Mouse (Mus musculus): ENCODE data around the gene Hoxb9.

The Hoxb9 gene

DNA sequence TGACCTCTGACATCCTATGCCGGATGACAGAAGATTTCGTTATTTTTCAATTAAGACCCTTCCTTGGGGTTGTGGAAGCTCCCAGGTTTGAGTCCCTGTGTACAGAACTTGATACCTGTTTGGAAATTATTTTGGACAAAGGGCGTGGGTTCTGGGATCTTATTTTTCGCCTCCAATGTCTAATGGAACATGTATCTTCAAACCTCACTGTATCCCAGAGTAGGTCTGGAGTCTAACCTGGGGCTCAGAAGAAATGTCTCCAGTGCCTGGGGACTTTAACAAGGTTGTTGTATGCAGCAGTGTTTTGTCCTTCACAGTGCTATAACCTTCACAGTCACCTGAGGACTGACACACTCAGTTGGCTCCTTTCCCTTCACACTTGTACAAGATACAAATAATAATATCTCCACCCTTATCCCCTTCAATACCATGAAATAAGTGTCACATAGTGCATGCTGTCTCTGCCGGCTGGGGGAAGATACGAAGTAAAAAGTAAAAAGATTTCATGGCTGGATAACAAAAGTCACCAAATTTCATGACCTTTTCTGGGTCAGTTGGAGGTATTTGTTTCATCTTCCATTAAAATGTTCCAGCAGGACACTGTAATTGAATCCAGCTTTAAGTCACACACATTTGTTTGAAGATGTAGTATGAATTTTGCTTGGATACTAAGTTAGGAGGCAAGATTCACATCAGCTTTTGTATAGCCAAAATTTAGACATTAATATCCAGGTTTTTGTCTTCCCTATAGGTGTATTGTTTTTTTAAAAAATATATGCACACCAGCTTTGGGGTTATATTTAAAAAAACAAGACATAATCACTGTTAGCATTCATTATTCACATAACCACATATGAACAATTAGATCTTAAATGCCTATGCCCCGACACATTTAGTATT lies 4.0 kb upstream of the Hoxb9 start:
- no peak for DNase-seq (ENCODE audit: low read depth)

- DNase-seq (ENCODE audit: low read depth): no peak
Measured at GRCm38 (mm10) chr11:96268031-96268745, 3.1 kb upstream of the Hoxb9 start.

- no peak for DNase-seq (ENCODE audit: low read depth)
Measured at GRCm38 (mm10) chr11:96269869-96270268, 1.4 kb upstream of the Hoxb9 start.

GRCm38 (mm10) chr11:96271541-96272011 lies 319 bp downstream of the Hoxb9 start:
- DNase-seq (ENCODE audit: low read depth): no peak

DNA sequence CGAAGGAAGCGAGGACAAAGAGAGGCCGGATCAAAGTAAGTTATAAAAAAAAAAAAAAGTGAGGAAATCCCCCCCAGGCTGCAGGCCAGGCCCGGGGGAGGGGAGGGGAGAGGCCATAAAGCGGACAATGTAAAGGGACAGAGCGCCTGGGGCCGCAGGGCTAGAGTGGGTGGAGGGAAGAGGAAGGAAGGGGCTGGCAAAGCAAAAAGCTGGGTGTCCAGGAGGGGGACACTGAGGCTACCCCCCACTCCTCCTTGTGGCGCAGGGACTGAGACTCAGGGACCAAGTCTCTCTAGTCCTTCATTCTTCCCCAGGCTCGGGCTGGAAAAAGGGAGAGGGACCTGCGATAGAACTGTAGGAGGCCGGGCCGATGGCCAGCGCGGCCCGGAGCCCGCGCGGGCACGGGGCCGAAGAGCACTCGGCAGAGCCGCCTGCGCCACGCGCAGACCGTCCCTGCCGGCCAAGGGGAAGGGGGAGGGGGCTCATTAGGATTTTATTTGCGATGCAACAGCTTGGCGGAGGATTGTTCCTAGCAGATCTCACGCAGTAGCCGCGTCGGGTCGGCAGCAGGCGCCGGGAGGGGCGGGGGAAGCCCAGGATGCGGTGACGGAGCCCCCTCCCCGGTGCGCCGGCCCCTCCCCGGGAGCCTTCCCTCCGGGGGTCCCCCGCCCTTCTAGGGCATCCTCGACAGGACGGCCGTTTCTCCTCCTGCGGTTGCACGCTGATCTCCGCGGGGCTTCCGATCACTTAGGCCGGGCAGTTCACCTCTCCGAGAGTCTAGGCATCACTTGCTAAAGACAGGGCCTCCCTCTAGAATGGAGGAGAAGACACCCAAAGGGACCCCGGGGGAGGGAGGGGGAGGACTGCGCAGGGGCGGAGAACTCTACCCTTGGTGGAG lies 1.0 kb downstream of the Hoxb9 start:
- no peak for DNase-seq (ENCODE audit: low read depth)

DNA sequence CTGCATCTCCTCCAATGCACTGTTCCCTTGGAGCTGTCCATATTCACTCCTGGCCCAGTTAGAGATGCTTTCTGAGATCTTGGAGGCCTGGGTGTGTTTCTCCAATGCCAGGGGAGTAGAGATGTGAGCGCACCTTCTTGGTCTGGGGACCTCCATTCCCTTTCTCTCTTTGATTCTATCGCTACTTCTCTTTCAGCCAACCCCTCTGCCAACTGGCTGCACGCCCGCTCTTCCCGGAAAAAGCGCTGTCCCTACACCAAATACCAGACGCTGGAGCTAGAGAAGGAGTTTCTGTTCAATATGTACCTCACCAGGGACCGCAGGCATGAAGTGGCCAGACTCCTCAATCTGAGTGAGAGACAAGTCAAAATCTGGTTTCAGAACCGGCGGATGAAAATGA lies 3.2 kb downstream of the Hoxb9 start:
- no peak for DNase-seq (ENCODE audit: low read depth)

- no peak for DNase-seq (ENCODE audit: low read depth)
Measured at GRCm38 (mm10) chr11:96275896-96276295, 4.6 kb downstream of the Hoxb9 start.

GRCm38 (mm10) chr11:96277151-96278044 lies 6.1 kb downstream of the Hoxb9 start:
- DNase-seq (ENCODE audit: low read depth): no peak

DNA sequence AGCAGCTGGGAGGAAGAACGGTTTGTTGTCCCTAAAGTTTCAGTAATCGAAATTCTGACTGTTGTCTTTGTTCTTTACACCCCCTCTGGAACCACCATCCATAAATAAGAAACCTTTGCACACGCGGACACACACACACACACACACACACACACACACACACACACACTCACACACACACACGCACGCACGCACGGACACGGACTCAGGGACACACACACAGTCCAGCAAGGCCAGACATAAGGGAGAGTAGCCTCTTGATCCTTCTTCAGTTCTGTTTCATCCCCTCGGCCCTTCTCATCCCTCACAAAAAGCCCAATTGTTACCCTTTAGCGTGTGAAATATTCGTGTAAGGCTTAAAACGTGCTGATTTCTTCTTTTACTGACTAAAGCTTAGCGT lies 7.1 kb downstream of the Hoxb9 start:
- DNase-seq (ENCODE audit: low read depth): peak; percentile 6

GRCm38 (mm10) chr11:96278773-96279172 lies 7.5 kb downstream of the Hoxb9 start:
- DNase-seq (ENCODE audit: low read depth): peak; percentile 78

- no peak for DNase-seq (ENCODE audit: low read depth)
Measured at GRCm38 (mm10) chr11:96279421-96280233, 8.4 kb downstream of the Hoxb9 start.

DNA sequence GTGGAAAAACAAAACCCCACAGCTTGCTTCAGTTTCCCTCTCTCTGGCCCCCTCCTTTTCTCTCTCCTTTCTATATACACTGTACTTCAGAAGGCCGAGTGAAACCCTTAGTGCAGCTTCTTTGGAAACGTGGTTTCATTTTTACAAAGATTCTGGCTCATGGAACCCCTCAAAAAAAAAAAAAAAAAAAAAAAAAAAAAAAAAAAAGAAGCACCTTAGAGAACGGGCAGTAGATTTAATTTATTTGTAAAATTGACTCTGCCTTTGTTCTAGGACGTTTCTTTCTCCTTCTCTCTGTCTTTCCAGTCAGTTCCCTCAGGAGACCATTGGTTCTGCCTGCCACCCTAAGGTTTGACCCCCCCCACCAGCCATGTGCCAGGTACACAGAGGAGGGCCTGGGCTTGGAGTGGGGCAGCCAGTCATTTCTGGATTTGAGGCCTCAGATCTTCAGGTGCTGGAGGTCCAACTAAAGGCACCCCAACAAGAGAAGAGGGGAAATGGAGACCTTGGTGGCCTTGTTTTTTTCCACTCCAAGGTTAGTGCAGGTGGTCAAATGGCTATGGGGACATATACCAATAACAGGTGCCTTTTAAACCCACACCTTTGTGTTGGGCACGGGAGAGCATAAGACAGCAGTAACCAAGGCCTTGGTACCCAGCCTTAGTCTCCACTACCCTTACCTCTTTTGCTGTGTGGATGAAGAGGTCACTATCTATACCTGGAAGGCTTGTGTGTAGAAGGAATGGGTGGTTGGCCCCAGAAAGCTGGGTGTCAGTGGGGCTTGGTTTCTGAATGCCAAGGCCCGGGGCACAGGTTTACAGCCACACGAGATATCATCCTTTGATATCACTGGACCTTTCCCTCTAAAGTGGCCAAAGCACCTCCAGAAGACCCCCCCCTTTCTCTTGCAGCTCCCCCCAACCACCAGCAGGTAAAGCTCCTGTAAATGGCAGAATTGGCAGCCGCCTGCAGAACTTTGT lies 9.4 kb downstream of the Hoxb9 start:
- no peak for DNase-seq (ENCODE audit: low read depth)

DNA sequence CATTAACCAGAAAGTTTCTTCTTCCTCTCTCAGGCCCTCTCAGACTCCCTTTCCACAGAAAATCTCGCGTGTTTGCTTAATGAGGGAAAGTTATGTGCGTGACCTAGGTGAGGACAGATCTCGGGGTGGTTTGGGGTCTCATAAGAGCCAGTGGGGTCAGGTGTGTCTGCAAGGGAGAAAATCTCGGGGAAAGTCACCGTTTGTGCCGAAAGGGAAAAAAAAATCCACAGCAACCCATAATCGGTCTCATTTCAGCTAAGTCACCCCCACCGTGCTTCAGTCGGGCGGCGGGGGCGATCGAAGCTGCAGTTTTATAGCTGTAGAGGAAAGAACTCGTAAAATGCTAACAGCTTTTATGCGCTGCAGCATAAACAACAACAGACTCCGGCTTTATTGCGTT lies 10.1 kb downstream of the Hoxb9 start:
- DNase-seq (ENCODE audit: low read depth): no peak

- DNase-seq (ENCODE audit: low read depth): no peak
Measured at GRCm38 (mm10) chr11:96281855-96282570, 10.8 kb downstream of the Hoxb9 start, which contains the start of gene Hoxb8. TSS of gene Hoxb8 (plus strand) at chr11:96281905.

DNA sequence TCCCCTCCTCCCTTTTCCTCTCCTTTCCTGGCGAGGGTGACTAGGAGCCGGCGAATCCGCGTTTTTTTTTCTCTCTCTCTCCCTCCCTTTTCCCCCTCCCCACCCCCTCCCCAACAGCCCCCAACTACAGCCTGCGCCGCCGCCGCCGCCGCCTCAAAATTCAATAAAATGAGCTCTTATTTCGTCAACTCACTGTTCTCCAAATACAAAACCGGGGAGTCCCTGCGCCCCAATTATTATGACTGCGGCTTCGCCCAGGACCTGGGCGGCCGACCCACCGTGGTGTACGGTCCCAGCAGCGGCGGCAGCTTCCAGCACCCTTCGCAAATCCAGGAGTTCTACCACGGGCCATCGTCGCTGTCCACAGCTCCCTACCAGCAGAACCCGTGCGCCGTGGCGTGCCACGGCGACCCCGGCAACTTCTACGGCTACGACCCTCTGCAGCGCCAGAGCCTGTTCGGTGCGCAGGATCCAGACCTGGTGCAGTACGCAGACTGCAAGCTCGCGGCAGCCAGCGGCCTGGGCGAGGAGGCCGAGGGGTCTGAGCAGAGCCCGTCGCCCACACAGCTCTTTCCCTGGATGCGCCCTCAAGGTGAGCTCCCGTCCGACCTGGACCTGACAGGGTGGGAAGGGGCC lies 11.7 kb downstream of the Hoxb9 start:
- no peak for DNase-seq (ENCODE audit: low read depth)

- no peak for DNase-seq (ENCODE audit: low read depth)
Measured at GRCm38 (mm10) chr11:96284041-96284749, 12.9 kb downstream of the Hoxb9 start.
